Mouse (Mus musculus) layer of hippocampus, adult 2 months (tissue): ENCODE measurements around the gene Ermap. TPM values are rescaled to one million over a fixed set of nuclear protein-coding genes. Genes with fewer than 3 reads are reported as not detected.
A peak's percentile ranks its signal among the peaks of the same experiment; 100 is the strongest.

Source experiments
- DNase-seq, 2 experiments: peaks; one replicate each; pipeline ENCODE4 v3.0.0; 2022; ENCODE audit warnings: low spot score in 2 of 2
- H3K27ac ChIP-seq: fragments of 200-600 bp; 2 replicates; pipeline ENCODE4 v1.8.1; 2022
- H3K4me3 ChIP-seq: fragments of 200-600 bp; 2 replicates; pipeline ENCODE4 v1.8.1; 2022; ENCODE audit warnings: mild to moderate bottlenecking
- CTCF ChIP-seq: fragments of 200-600 bp; conservative IDR thresholded peaks from 2 replicates; pipeline ENCODE4 v1.8.1; 2022; ENCODE audit warnings: antibody characterized with exemption, mild to moderate bottlenecking, moderate library complexity
- long read RNA-seq, 2 experiments: library from polyadenylated mRNA; stranded (forward); transcript quantifications; one replicate each; pipeline ENCODE4 v2.0.0; 2021; ENCODE audit warnings: borderline mapping rate in 2 of 2
- total RNA-seq, 2 experiments: library from RNA; stranded (reverse); gene quantifications; 2 replicates each; pipeline ENCODE4 v1.2.3; 2021

Gene Ermap
- total RNA-seq = under 1 TPM; 0.32 to 0.44 TPM
- long read RNA-seq, experiment 1, partial matches to known transcripts = 1 of 1 reads
- long read RNA-seq, experiment 1, other reads (novel, unspliced or antisense) = 0 of 1 reads
- long read RNA-seq, experiment 2, partial matches to known transcripts = 1 of 1 reads
- long read RNA-seq, experiment 2, other reads (novel, unspliced or antisense) = 0 of 1 reads

DNA sequence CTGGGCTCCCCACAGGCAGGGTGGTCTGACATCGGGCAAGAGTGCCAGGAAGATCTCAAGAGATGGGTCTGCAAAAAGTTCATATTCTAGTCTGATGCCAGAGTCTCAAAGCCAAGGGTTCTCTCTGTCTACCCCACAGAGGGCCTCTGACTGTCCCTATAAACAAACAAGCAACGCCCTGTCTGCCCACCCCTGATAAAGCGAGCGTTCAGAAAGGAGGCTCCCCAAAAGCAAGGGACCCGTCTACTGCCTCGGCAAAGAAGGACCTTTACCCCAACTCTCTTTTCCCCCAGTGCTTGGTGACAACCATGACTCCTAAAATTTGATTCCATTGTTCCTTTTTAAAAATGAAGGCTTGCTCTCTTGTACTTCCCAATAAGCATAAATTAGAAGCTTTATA is at the start of gene Ermap:
TSS of gene Ermap (minus strand) at position 148 of the 400 bp plus-strand sequence.
- DNase-seq = no peak

DNA sequence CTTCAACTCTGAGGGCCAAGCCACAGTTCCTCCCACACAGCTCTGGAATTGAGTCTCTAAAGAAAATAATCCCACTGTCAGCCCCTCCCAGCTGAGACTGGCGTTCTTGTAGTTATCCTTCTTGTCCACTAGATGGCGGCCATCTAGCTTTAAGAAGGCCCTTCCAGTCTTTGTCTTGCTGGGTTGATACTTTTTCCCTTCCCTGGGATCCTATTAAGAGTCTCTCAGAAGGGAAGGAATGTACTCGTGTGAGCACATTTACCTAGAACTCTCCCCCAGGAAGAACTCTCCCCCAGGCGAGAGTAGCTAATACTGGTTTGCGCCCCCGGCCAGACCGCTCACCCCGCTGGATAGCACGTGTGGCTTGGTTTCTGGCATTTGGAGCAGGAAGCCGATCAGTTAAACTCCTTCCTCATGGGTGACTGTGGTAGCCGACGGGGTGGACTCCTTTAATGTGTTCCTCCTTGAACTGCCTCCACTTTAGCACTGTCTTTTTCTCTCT is 49.4 kb upstream of the Ermap start:
- peak; percentile 94 for TF ChIP-seq CTCF
- DNase-seq = peak; percentile 51 to 59
- Histone ChIP-seq H3K27ac (peak overlapping the region; percentile 40; the same call in 1 of the 2 replicates), H3K4me3 (no peak overlapping the region)

More for the DNA sequence above, at the start of gene Ermap:
- no peak within 1 kb of the TSS for H3K4me3 ChIP-seq
- TF ChIP-seq CTCF = no peak
- no peak within 1 kb of the TSS for H3K27ac ChIP-seq

DNA sequence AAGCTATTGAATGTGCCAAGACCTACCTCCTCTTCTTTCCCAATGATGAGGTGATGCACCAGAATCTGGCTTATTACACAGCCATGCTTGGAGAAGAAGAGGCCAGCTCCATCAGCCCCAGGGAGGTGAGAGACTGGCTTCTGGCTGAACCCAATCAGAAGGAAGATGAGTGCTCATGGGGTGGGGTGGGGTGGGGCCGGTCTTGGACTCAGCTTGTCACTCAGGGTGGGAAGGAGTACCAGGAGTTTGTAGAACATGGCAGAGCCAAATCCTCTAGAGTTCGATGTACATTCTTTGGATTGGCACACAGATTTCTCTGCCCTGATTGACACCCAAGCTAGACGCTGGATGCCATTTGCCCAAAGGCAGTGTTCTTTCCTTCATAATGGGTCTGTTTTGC is 48.9 kb upstream of the Ermap start:
- peak overlapping the region; percentile 15 for H3K27ac ChIP-seq
- no peak for DNase-seq
- no peak overlapping the region for H3K4me3 ChIP-seq
- TF ChIP-seq CTCF = no peak

DNA sequence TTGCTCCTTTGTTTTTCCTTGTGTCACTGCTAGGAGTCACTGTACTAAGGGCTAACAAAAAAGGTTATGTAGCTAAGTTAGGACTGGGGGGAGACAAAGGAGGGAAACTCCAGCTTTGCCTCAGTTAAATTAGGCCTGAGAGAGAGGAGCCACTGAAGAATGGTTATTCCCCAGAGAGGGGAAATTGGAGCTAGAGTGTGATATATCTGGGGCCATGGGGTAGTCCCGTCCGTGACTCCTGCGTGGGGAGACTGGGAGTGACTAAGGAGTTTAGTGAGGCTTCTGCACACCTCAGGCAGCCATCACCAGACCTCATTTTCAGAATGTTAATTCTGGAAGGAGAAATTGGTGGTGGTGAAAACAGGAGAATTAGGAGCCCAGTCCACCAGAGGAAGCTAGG is 44.5 kb upstream of the Ermap start:
- Histone ChIP-seq H3K4me3 (peak overlapping the region; percentile 77), H3K27ac (no peak overlapping the region)
- TF ChIP-seq CTCF = no peak
- DNase-seq = no peak

DNA sequence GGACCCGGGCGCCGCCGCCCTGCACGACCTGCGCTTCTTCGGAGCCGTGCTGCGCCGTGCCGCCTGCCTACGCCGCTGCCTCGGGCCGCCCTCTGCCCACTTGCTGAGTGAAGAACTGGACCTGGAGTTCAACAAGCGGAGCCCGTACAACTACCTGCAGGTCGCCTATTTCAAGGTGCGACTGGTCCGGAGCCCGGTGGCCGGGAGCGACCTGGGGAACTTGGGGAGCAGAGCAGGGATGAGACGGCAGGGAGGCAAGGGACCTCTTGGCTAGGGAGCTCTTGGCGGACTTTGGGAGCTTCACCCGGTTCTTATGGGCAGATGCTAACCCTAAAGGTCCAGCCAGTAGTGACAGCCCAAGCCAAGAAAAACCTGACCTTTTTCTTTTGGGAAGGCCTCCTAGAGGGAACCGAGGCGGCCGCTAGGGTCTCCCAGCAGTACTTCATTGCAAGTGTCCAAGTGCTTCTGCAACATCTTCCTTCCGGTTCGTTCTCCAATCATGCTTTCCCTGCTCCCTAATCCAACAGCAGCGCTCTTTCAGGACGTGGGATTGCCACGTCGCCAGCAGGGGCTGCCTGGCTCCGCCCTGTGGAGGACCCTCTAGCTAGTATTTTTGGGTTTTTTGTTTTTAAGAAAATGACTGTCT is 43.6 kb upstream of the Ermap start:
- Histone ChIP-seq H3K27ac (peak overlapping the region; percentile 86), H3K4me3 (peak overlapping the region; percentile 77)
- peak; percentile 37 to 47 for DNase-seq
- TF ChIP-seq CTCF = peak; percentile 68

DNA sequence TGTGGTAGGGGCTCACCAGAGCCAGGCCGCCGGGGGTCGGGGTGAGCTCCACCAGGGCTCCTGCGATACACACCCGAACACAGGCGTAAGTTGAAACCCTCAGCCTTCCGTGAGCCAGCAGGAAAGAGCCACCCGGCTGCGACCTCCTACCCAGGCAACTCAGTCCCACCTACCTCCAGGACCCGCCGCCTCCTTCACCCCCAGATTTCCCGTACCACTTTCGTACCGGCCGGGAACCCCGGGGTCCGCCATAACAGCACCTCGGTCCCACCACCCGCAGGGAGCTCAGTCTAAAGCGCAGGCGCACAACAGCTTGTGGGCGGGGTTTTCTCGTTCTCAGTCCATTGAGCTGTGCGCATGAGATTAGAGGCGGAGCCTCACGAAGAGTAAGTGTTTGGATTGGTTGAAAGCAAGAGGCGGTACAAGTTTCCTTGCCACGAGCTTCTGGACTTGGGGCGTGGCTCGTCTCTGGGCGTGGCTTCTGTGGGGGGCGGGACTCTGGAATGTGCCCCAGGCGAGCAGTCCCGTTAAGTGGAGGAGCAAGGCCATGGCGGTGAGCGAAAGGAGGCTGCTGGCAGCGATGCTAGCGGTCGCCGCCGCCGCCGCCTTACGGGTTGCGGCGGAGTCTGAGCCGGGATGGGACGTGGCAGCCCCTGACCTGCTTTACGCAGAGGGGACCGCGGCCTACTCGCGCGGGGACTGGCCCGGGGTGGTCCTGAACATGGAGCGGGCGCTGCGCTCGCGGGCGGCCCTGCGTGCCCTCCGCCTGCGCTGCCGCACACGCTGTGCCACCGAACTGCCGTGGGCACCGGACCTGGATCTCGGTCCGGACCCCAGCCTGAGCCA is 42.8 kb upstream of the Ermap start, which contains the start of the genes AU022252 and P3h1:
TSS of gene AU022252 (minus strand) at position 303 of the 846 bp plus-strand sequence.
TSS of gene P3h1 (plus strand) at position 506 of the 846 bp plus-strand sequence.
- peak; percentile 98 to 99 for DNase-seq
- TF ChIP-seq CTCF = no peak
- H3K27ac ChIP-seq = peak within 1 kb of the TSS; percentile 86
- peak within 1 kb of the TSS; percentile 77 for H3K4me3 ChIP-seq

DNA sequence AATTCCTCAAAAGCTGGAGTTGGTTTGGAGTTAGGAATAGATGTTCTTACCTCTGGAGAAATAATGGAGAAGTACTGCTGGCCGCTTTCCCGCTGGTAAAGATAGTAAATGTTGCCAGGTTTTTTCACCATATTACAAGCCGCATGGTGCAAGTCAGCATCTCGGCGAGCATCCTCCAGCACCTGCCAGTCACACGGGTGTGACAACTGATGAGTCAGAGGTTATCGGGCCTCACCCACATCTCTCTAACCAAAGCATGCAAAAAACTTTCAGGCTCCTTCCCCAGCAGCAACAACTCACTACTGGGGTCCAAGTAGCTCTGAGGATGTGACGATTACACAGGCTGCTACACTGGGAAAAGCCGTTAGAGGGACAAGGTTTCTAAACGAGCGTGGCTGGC is 36.9 kb upstream of the Ermap start:
- Histone ChIP-seq H3K4me3 (no peak overlapping the region), H3K27ac (no peak overlapping the region)
- no peak for TF ChIP-seq CTCF
- DNase-seq = no peak

DNA sequence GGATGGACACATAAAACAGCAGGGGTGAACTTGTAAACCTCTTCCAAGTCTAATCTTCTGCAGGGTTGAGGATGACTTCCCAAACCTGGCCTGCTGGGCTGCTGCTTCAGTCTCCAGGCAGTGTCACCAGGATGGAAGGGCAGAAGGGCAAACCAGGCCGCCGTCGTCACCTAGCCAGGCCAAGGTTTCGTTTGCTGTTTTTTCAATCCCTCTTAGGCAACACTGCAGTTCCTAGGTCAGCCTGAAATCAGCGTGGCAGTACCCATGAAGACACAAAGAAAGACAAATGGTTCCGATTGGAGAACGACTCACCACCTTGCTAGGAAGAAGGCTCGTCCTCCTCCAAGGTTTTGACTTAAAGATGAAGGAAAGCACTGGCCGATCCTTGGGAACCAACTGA is 35.9 kb upstream of the Ermap start:
- H3K4me3 ChIP-seq = no peak overlapping the region
- no peak for TF ChIP-seq CTCF
- DNase-seq = no peak
- no peak overlapping the region for H3K27ac ChIP-seq

DNA sequence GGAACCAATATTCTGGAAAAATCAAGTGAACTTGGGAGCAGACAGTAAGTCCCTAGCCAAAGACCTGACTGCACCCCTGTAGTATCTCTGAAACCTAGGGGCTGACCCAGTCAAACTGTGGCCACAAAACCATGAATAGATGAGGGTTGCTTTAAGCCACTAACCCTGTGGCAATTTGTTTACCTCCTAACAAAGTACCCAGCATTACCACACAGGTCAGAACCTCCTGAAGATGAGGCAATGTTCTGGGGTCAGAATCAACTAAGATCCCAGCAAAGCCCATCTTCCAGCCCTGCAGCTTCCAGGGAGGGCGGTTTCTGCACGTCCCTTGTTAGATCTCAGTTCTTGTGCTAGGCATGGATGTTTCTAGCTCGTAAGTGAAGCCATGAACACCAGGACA is 34.7 kb upstream of the Ermap start:
- no peak for DNase-seq
- TF ChIP-seq CTCF = no peak
- Histone ChIP-seq H3K4me3 (no peak overlapping the region), H3K27ac (no peak overlapping the region)

DNA sequence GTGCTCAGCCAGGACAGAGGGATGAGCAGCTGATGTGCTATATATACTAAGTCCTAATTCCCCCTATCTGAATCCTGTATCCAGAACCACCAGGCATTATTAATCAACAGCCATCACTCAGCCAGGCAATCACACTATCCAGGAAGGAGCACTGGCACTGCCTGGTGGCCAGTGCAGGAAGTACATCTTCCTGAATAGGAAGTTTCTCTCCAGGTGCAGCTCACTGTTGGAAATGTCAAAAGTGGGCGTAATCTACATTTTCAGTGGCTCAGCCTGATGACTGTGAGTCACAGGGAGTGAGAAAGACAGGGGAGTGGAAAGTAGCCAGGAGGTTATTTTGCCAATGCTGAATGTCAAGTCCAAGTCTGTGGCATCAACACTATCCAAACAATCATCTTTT is 33.9 kb upstream of the Ermap start:
- DNase-seq = peak; percentile 46 to 58
- H3K27ac ChIP-seq = no peak overlapping the region
- TF ChIP-seq CTCF = peak; percentile 90
- no peak overlapping the region for H3K4me3 ChIP-seq

DNA sequence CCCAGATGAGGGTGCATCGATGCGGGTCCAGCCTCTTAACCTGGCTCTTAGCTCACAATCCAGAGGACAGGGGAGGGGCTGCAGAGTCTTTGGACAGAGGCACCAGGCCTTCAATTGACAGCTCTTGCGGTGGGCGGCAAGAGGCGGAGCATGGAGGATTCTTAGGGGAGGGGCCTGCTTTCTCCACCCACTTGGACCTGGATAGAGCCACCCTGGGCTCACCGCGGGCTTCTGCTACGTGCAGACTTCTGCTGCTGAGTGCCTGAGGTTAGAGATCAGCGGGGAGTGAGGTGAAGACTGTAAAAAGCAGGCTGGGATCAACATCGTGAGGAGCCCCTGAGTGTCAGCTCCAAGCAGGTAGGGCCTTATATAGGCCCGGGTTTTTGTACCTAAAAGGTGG is 28.4 kb upstream of the Ermap start, which contains the start of gene Tmem269:
TSS of gene Tmem269 (minus strand) at position 49 of the 400 bp plus-strand sequence.
- TF ChIP-seq CTCF = no peak
- H3K27ac ChIP-seq = no peak within 1 kb of the TSS
- no peak for DNase-seq
- no peak within 1 kb of the TSS for H3K4me3 ChIP-seq

DNA sequence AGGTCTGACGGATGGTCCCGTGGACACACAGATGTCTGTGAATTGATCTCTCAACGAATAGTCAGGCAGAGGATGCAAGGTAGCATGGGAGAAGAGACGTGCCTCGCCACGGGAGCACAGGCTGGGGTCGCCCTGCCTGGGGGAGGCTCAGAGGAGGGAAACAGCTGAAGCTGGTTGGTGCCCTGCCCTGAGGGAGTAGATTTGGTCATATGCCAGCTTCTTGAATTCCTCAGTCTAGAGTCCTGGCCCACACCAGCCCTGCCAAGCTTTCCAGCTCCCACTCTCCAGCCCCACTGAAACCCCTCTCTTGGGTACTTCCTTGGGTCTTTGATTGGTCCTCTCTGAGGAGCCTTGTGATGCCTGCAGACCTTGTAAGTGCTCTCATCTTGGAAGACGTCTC is 26.9 kb upstream of the Ermap start:
- no peak for DNase-seq
- H3K27ac ChIP-seq = no peak overlapping the region
- no peak for TF ChIP-seq CTCF
- no peak overlapping the region for H3K4me3 ChIP-seq

DNA sequence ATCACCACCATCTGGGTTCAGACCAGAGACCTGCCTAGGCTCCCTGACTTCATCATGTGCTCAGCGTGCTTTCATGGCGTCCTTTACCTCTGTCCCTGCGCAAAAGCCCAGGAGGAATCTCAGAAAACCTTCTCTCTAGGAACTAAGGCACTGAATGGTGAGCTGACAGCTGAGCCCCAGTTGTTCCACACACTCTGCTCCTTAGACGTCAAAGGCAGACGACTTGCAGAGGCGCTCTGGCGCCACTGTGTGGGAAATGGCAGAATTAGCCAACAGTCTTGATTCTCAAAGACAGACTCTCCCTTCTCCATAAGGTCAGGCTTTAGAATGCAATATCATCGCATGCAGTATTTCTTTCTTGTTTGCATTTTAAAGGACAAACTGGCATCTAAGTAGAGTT is 14.9 kb upstream of the Ermap start:
- Histone ChIP-seq H3K4me3 (no peak overlapping the region; the same call in 1 of the 2 replicates), H3K27ac (no peak overlapping the region)
- peak; percentile 28 to 48 for DNase-seq
- TF ChIP-seq CTCF = peak; percentile 91
